Mouse (Mus musculus) ES-Bruce4 (cell line): ENCODE data around the gene Sp110.
"Not testable (repeated sequence)": the region's sequence is repeated elsewhere in the genome, so short reads cannot be mapped to it uniquely, and the experiment has no call there.

Experiments
- CTCF ChIP-seq: IDR thresholded peaks from one replicate; pipeline ENCODE4 v1.8.1; 2011; ENCODE audit warnings: low read depth, low read length
- EP300 ChIP-seq: IDR thresholded peaks from 2 replicates; pipeline ENCODE4 v1.6.1; 2011; ENCODE audit warnings: low read depth, low read length; ENCODE audit not compliant: insufficient read depth

DNA sequence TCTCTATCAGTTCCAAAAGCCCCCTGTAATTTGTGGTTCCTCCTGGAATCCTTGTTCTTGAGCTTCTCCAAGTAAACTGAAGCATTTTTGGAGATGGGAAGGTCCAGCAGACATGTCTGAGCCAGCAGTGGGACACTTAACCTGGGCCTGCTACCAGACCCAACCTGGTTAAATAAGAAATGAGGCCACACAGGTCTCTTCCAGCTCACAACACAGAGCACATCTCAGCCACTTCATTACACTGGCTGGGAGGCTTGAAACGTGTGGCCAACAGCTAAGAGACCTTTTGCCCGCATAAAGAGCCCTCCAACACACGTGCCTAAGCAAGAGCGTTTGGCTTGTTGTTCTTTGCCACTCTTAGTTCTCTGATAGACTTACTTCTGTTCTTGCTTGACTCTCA is 25.1 kb downstream of the Sp110 start:
- not testable (repeated sequence) for TF ChIP-seq CTCF, EP300
